Mouse (Mus musculus): ENCODE measurements at regions not wholly inside any gene's neighbourhood (a gene's known extent, or its start where the extent isn't known, plus 50 kb on each side); places are given as distances from the start of the nearest gene placed in this dataset.

GRCm38 (mm10) chr8:126833471-126834453, 111.9 kb downstream of the Tomm20 start:
- in situ Hi-C loops (cut with MboI, MseI): no loop called here

DNA sequence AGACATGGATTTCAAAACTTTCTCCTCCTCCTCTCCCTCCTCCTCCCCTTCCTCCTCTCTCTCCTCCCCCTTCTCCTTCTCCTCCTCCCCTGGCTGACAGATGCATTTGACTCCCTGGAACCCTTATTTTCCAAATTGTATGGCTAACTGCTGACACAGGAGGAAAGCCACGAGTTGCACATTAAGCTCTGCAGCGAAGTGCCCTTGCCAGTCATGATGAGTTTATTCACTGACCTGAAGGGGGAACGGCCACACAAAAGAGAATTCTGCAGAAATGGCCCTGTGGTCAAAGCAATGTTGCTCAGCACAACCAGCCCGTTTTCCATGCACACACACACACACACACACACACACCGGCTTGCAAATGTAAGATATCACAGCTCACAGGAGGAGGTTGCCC, 112.6 kb downstream of the Tomm20 start:
- in situ Hi-C loops (cut with MboI, MseI): no loop called here

DNA sequence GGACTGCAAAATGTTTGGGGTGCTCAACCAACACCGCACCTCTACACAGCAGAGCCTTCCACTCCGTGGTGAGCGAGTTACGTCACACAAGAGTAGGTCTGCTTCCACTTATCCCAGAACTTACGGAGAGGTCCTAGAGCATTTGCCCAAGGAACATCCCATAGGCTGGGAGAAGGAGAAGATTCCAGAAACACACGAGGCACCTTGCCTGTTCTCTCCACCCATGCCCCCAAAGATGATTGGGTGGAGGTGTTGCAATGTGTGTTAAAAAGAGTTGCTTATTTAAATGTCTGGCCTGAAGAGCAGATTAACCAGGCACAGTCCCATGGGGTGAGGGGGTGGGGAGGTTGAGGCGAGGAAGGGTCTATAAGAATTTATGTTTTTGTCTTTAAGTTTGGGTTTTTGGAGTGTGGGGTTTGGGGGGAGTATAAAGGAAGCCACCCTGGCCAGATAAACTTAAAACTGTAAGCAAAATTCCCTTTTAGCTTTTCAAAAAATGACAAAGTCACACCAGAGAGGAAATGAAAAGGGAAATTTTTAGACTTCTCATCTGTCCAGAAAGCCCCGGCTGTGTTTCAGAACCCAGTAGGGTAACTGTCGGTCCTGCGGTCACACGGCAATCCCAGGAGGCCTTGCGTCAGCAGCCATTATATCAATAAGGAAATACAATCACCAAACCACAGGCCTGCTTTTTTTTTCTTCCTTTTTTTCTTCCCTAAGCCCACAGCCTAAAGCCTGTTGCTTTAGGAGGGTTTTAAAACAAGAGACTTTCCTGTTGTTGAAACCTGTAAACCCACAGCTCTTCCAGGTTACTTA, 113.3 kb downstream of the Tomm20 start:
- in situ Hi-C loops (cut with MboI, MseI): no loop called here

DNA sequence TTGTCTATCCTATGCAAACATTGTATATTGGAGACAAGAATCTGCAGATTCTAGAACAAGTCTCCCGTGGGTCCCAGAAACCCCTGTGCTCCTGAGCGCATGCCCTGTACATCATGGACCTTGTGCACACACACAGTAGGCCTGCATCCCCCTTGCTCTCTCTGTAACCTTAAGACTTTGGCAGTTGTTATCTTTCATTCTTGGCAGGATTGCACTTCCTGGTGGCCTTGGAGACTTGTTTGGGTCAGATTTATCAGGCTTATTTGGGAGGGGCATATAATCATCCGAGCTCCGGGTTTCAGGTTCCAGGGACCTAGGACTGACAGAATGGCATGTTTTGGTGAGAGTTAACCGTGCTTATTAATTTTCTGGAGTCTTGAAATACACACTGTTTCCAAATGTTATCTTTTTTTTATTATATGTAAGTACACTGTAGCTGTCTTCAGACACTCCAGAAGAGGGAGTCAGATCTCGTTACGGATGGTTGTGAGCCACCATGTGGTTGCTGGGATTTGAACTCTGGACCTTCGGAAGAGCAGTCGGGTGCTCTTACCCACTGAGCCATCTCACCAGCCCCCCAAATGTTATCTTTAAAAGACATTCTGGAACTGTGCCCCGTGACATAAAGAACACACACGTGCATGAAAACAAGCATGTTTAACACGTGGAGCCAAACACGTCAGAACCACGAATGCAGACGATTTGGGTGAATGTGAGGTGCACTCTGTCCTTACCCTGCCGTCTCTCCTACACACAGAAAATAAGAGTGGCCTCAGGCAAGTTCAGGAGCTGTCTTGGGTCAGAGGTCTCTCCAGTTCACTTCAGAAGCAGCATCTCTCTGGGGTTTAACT, 114.1 kb downstream of the Tomm20 start:
- in situ Hi-C loops (cut with MboI, MseI): no loop called here

DNA sequence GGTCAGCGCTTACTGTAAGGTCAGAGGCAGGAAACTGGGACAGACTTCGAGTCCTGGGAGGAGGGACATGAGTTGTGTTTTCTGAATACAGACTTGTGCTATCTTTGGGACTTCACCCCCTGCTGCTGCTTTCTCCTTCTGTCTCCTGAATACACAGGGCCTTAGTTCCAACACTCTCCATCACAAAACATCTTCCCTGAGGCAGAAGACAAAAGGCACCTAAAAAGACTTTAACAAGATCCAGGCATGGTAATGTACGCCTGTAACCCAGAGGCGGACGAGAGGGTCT, 115.5 kb downstream of the Tomm20 start:
- in situ Hi-C loops (cut with MboI, MseI): no loop called here

- in situ Hi-C loops (cut with MboI, MseI): no loop called here
These were observed 116.0 kb downstream of the Tomm20 start for GRCm38 (mm10) chr8:126829376-126830241.

GRCm38 (mm10) chr8:126827681-126828383, 117.8 kb downstream of the Tomm20 start:
- in situ Hi-C loops (cut with MboI, MseI): no loop called here

DNA sequence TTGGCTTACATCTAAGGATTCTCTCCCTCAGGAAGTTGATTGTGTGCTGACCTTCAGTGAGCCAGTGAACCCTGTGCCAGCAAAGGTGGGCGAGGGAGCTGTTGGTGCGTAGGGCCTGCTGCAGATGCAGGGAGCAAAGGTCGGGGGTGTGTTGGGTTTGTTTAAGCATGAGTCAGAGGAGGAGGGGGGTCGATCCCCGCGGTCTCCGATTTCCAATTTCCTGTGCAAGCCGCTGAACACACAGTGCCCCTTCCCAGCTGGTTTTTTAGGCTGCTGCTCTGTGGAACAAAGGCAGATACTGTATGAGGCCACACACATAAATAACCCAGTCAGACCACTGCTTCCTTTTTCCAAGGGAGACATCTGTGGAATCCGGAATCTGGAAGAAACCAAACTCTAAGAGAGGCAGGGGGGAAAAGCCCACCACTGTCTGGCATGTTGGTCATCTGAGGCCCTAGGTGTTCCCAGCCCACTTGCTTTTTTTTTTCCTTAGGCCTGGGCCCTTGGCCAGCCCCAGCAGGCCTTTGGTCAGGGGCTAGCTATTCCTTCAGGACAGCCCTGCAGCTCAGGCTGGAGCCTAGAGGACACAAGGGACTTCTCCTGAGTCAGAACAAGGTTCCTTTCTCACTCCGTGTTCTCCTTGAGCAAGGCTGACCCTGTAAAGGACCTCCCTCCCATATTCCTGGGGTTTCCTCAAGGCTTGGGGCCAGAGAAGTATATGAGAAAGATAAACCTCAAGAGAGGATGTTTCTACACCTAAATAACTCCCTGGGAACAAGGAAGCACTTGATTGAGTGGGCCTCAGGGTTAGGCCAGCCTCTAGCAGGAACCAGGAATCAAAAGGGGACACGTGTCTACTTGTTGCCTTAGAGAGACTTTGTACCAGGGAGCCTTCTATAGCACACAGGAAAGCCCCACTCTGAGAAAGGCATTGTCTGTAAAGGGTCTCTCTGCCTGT, 119.0 kb downstream of the Tomm20 start:
- in situ Hi-C loops (cut with MboI, MseI): no loop called here

GRCm38 (mm10) chr8:126825877-126826276, 119.8 kb downstream of the Tomm20 start:
- in situ Hi-C loops (cut with MboI, MseI): no loop called here

GRCm38 (mm10) chr8:126824575-126825208, 121.0 kb downstream of the Tomm20 start:
- in situ Hi-C loops (cut with MboI, MseI): no loop called here

DNA sequence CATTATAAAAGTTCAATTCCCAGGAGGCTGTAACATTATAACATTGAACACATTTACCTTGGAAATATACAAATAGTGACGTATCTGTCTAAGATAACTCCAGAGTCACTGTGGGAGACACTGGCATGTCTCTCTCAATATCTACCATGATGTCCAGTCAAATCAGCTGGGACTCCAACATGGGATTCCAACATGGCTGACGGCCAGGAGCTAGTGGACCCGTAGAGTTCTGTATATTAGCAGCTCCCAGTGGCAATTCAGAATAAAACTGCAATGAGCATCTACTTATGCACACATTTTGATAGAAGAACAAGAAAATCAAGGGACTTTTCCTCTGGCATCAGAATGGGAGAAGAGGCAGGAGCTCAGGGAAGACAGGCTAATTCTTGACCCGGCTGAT, 123.4 kb downstream of the Tomm20 start:
- in situ Hi-C loops (cut with MboI, MseI): no loop called here

- in situ Hi-C loops (cut with MboI, MseI): no loop called here
These were observed 124.4 kb downstream of the Tomm20 start for GRCm38 (mm10) chr8:126821279-126821678.

- in situ Hi-C loops (cut with MboI, MseI): no loop called here
These were observed 125.1 kb downstream of the Tomm20 start for GRCm38 (mm10) chr8:126820502-126820901.

DNA sequence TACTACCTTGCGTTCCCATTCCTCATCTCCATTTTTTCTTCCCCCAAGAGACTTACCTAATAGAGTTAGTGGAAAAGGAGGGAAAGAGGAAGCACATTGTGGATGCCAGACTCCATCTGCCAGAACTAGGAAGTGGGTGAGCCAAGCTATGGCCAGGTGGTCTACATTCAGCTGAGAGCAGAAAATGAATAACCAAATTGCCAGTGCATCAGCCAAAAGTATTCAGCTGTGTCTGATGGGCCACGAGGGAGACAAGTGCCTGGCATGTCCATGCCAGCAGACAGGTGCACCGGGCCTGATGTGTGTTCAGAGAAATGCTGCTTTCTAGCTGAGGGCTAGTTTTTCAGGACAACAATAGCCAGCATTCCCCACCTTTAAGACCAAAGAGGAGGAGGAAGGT, 126.4 kb downstream of the Tomm20 start:
- in situ Hi-C loops (cut with MboI, MseI): loop anchor here (10.0 kb wide), 1 partner anchor 526 kb away; no protein-coding TSS in a partner anchor

GRCm38 (mm10) chr8:126816155-126816554, 129.5 kb downstream of the Tomm20 start:
- in situ Hi-C loops (cut with MboI, MseI): loop anchor here (10.0 kb wide), 1 partner anchor 529 kb away; no protein-coding TSS in a partner anchor

- in situ Hi-C loops (cut with MboI, MseI): loop anchor here (10.0 kb wide), 1 partner anchor 530 kb away; no protein-coding TSS in a partner anchor
These were observed 131.2 kb downstream of the Tomm20 start for GRCm38 (mm10) chr8:126814427-126814826.

DNA sequence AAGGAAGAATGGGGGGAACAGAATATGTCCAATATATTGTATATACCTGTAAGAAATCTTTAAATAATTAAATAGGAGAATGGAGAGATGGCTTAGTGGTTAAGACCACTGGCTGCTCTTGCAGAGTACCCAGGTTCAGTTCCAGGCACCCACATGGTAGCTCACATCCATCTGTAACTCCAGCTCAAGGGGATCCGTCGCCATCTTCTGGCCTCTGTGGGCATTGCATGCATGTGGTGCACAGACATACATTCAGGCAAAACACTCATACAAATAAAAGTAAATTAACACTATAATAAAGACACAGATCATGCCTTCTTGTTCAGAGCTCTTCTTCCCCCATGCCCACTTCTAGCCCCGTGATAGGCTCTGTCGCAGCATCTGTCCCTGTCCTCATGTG, 132.0 kb downstream of the Tomm20 start:
- in situ Hi-C loops (cut with MboI, MseI): loop anchor here (10.0 kb wide), 1 partner anchor 531 kb away; no protein-coding TSS in a partner anchor

DNA sequence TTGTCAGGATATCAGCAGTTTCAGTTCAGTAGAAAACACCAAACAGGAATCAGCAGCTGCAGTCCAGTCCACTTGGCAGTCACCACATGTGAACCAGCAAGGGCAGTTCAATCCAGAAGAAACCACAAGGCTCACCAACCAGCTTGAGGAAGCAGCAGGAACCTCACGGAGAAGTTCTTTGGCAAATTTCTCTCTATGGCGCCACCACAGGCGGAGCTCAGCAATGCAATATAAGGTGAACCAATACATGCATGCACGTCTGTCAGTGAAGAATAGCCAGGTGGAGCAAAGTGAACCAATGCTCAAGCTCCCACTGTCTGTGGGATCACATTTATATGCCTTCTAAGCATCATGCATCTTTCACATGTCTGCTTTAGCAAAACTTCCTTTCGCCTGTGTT, 132.9 kb downstream of the Tomm20 start:
- in situ Hi-C loops (cut with MboI, MseI): loop anchor here (10.0 kb wide), 1 partner anchor 532 kb away; no protein-coding TSS in a partner anchor
